Mouse (Mus musculus) neural tube, embryonic 12.5 days (tissue): ENCODE data around the gene Ifnz. TPM values are rescaled to one million over a fixed set of nuclear protein-coding genes. Genes with fewer than 3 reads are reported as not detected.

Source experiments
- polyA plus RNA-seq: library from polyadenylated mRNA; unstranded; fragments of >200 nt; fragmentation: Nextera tagmentation; extraction: Ambion mirVana; gene quantifications from 2 replicates; pipeline ENCODE4 v1.2.1, GENCODE M21; 2016

The Ifnz gene
- polyA plus RNA-seq, 1 experiment from 2014 or later, result not detected

Other genes with a start within 250 kb of the Ifnz start
- gene Ifna15, start 223.9 kb upstream of the Ifnz start, polyA plus RNA-seq, result not detected in 2 replicates
- gene Ifna14, start 210.3 kb upstream of the Ifnz start, polyA plus RNA-seq, result not detected in 2 replicates
- gene Ifna9, start 189.7 kb upstream of the Ifnz start, polyA plus RNA-seq, result not detected in 2 replicates
- not detected in 2 replicates for gene Ifna12, start 178.8 kb upstream of the Ifnz start, polyA plus RNA-seq
- not detected in 2 replicates for gene C87499, start 147.7 kb upstream of the Ifnz start, polyA plus RNA-seq
- not detected in 2 replicates for gene Ifna13, start 137.7 kb upstream of the Ifnz start, polyA plus RNA-seq
- gene Ifna16, start 105.2 kb upstream of the Ifnz start, polyA plus RNA-seq, result not detected in 2 replicates
- not detected in 2 replicates for gene Ifna2, start 98.2 kb upstream of the Ifnz start, polyA plus RNA-seq
- gene Ifnab, start 90.8 kb upstream of the Ifnz start, polyA plus RNA-seq, result not detected in 2 replicates
- 1.6 and 2.0 TPM in 2 replicates for gene Gm26566, start 60.3 kb upstream of the Ifnz start, polyA plus RNA-seq
- gene Klhl9, start 59.7 kb upstream of the Ifnz start, polyA plus RNA-seq, result 127 and 132 TPM in 2 replicates
- not detected in 2 replicates for gene Gm13271, start 27.3 kb upstream of the Ifnz start, polyA plus RNA-seq
- 0.32 and 0.46 TPM in 2 replicates for gene Gm13283, start 22.0 kb upstream of the Ifnz start, polyA plus RNA-seq
- 0.22 TPM in 1 of 2 replicates, not detected in the other for gene Gm13290, start 8.3 kb upstream of the Ifnz start, polyA plus RNA-seq
- gene Gm13289, start 5.2 kb upstream of the Ifnz start, polyA plus RNA-seq, result not detected in 2 replicates
- not detected in 2 replicates for gene Gm13272, start 2.3 kb upstream of the Ifnz start, polyA plus RNA-seq
- not detected in 2 replicates for gene Gm13276, start 3.6 kb downstream of the Ifnz start, polyA plus RNA-seq
- gene Gm13277, start 6.5 kb downstream of the Ifnz start, polyA plus RNA-seq, result not detected in 2 replicates
- gene Gm13278, start 9.4 kb downstream of the Ifnz start, polyA plus RNA-seq, result not detected in 2 replicates
- not detected in 2 replicates for gene Gm13275, start 12.4 kb downstream of the Ifnz start, polyA plus RNA-seq
- gene Gm13279, start 15.3 kb downstream of the Ifnz start, polyA plus RNA-seq, result not detected in 2 replicates
- 0.58 and 0.77 TPM in 2 replicates for gene Gm13285, start 17.5 kb downstream of the Ifnz start, polyA plus RNA-seq
- gene Gm13287, start 21.1 kb downstream of the Ifnz start, polyA plus RNA-seq, result not detected in 2 replicates
- not detected in 2 replicates for gene Gm13288, start 23.4 kb downstream of the Ifnz start, polyA plus RNA-seq
- not detected in 2 replicates for gene Ifna7, start 34.1 kb downstream of the Ifnz start, polyA plus RNA-seq
- not detected in 2 replicates for gene Ifna11, start 37.8 kb downstream of the Ifnz start, polyA plus RNA-seq
- not detected in 2 replicates for gene Ifna6, start 45.3 kb downstream of the Ifnz start, polyA plus RNA-seq
- not detected in 2 replicates for gene Ifna5, start 53.4 kb downstream of the Ifnz start, polyA plus RNA-seq
- gene Ifna4, start 59.7 kb downstream of the Ifnz start, polyA plus RNA-seq, result not detected in 2 replicates
- not detected in 2 replicates for gene Ifna1, start 68.0 kb downstream of the Ifnz start, polyA plus RNA-seq
- gene Ifne, start 98.1 kb downstream of the Ifnz start, polyA plus RNA-seq, result not detected in 2 replicates